Mouse (Mus musculus) kidney, postnatal 0 days (tissue): ENCODE results near the gene Uri1. TPM values are rescaled to one million over a fixed set of nuclear protein-coding genes. Genes with fewer than 3 reads are reported as not detected.

Source experiments
- ATAC-seq: fragments of 200-750 bp; cut with Nextera tagmentation; replicated peaks from 2 replicates; pipeline ENCODE4 v1.8.0; 2017; ENCODE audit warnings: low read depth, moderate number of reproducible peaks, moderate TSS enrichment, moderate library complexity; ENCODE audit not compliant: low FRiP score
- DNase-seq: peaks from one replicate; pipeline ENCODE4 v3.0.0-alpha.2; 2016; ENCODE audit warnings: low spot score
- H3K27ac ChIP-seq: fragments of 300-500 bp; sonication (generic); 2 replicates; pipeline ENCODE4 v1.5.1; 2014; ENCODE audit warnings: mild to moderate bottlenecking
- H3K27me3 ChIP-seq: fragments of 300-500 bp; sonication (generic); 2 replicates; pipeline ENCODE4 v1.6.1; 2014; ENCODE audit warnings: low read length, mixed read lengths; ENCODE audit not compliant: insufficient read depth
- H3K36me3 ChIP-seq: fragments of 300-500 bp; sonication (generic); 2 replicates; pipeline ENCODE4 v1.6.1; 2014; ENCODE audit warnings: low read length, mixed read lengths; ENCODE audit not compliant: insufficient read depth
- H3K4me1 ChIP-seq: fragments of 300-500 bp; sonication (generic); replicated peaks from 2 replicates; pipeline ENCODE4 v1.6.1; 2014; ENCODE audit warnings: antibody characterized with exemption, low read length, mixed read lengths; ENCODE audit not compliant: insufficient read depth
- H3K4me2 ChIP-seq: fragments of 300-500 bp; sonication (generic); 2 replicates; pipeline ENCODE4 v1.6.1; 2014; ENCODE audit warnings: mild to moderate bottlenecking, low read length, moderate library complexity, mixed read lengths
- H3K4me3 ChIP-seq: fragments of 300-500 bp; sonication (generic); replicated peaks from 2 replicates; pipeline ENCODE4 v1.5.1; 2014; ENCODE audit warnings: low read depth, low read length
- H3K9ac ChIP-seq: fragments of 300-500 bp; sonication (generic); 2 replicates; pipeline ENCODE4 v1.6.1; 2014; ENCODE audit warnings: low read depth, low read length
- H3K9me3 ChIP-seq: fragments of 300-500 bp; sonication (generic); replicated peaks from 2 replicates; pipeline ENCODE4 v1.6.1; 2016; ENCODE audit warnings: low read length, inconsistent platforms, mixed read lengths
- CTCF ChIP-seq: IDR thresholded peaks from 2 replicates; pipeline ENCODE4 v1.5.1; 2016; ENCODE audit warnings: antibody characterized with exemption, low read depth, mild to moderate bottlenecking, moderate library complexity
- WGBS: fragments of 180-500 bp; shearing (Covaris S2); extraction: QIAGEN DNeasy Blood & Tissue Kit; methylation state at CpG from one replicate; pipeline ENCODE4 v1.1.7; 2014; 5-methylcytosine and 5-hydroxymethylcytosine counted together
- polyA plus RNA-seq: library from polyadenylated mRNA; unstranded; fragments of >200 nt; fragmentation: Nextera tagmentation; extraction: Ambion mirVana; gene quantifications from 2 replicates; pipeline ENCODE4 v1.2.1, GENCODE M21; 2015

Gene Uri1
- polyA plus RNA-seq, 1 experiment from 2014 or later: 57.9 TPM

GRCm38 (mm10) chr7:38018416-38019368 is 4.7 kb downstream of the Uri1 start:
- Histone ChIP-seq H3K4me1 (0 out of 2 replicates have a peak, but pooled peaks cover 4% of the 10 kb centered on the region), H3K9ac (peak overlapping the region; percentile 94), H3K36me3 (no peaks in the 10 kb centered on the region), H3K27me3 (no peaks in the 10 kb centered on the region), H3K4me2 (peak overlapping the region; percentile 76), H3K9me3 (no peaks in the 10 kb centered on the region), H3K4me3 (peak overlapping the region; percentile 93), H3K27ac (peak overlapping the region; percentile 94)
- ATAC-seq (peak; percentile 86), DNase-seq (peak; percentile 73)
- WGBS: under 1% methylated on average over 65 of the region's 67 CpGs
- TF ChIP-seq CTCF: no peak; the same call in 1 of the 2 replicates

GRCm38 (mm10) chr7:38015356-38015755 is 8.0 kb downstream of the Uri1 start:
- 50% methylated on average over 5 of the region's 5 CpGs for WGBS
- ATAC-seq: no peak
- no peak for TF ChIP-seq CTCF

GRCm38 (mm10) chr7:38013946-38014345 is 9.4 kb downstream of the Uri1 start:
- 0 out of 2 replicates have a peak, but pooled peaks cover 4% of the 10 kb centered on the region for H3K4me1 ChIP-seq
- no peak overlapping the region for H3K9ac ChIP-seq
- no peaks in the 10 kb centered on the region for H3K36me3 ChIP-seq
- H3K4me3 ChIP-seq: no peak overlapping the region
- H3K27me3 ChIP-seq: no peaks in the 10 kb centered on the region
- DNase-seq: no peak
- H3K4me2 ChIP-seq: no peak overlapping the region
- no peak overlapping the region for H3K27ac ChIP-seq
- WGBS: 54% methylated on average over 3 of the region's 3 CpGs
- no peak for ATAC-seq
- TF ChIP-seq CTCF: no peak
- no peaks in the 10 kb centered on the region for H3K9me3 ChIP-seq

More at GRCm38 (mm10) chr7:38015356-38015755, 8.0 kb downstream of the Uri1 start:
- Histone ChIP-seq H3K27me3 (no peaks in the 10 kb centered on the region), H3K4me2 (no peak overlapping the region), H3K9ac (no peak overlapping the region), H3K4me3 (no peak overlapping the region), H3K36me3 (no peaks in the 10 kb centered on the region), H3K4me1 (0 out of 2 replicates have a peak, but pooled peaks cover 4% of the 10 kb centered on the region), H3K9me3 (no peaks in the 10 kb centered on the region), H3K27ac (no peak overlapping the region)
- no peak for DNase-seq

DNA sequence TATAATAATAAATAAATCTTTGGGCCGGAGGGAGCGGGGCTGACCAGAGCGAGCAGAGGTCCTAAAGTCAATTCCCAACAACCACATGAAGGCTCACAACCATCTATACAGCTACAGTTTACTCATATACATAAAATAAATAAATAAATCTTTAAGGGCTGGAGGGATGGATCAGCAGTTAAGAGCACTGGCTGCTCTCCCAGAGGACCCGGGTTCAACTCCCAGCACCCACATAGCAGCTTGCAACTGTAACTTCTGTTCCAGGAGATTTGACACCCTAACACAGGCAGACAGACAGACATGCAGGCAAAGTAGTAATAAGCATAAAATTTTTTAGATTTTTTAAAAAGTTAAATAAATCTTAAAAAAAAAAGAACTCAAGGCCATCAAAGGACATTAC is 10.5 kb downstream of the Uri1 start:
- DNase-seq (no peak), ATAC-seq (no peak)
- Histone ChIP-seq H3K4me3 (no peak overlapping the region), H3K4me2 (no peak overlapping the region), H3K4me1 (0 out of 2 replicates have a peak, but pooled peaks cover 4% of the 10 kb centered on the region), H3K9me3 (no peaks in the 10 kb centered on the region), H3K27me3 (no peaks in the 10 kb centered on the region), H3K27ac (no peak overlapping the region), H3K36me3 (no peaks in the 10 kb centered on the region), H3K9ac (no peak overlapping the region)
- 91% methylated on average over 4 of the region's 4 CpGs for WGBS
- no peak for TF ChIP-seq CTCF

- Histone ChIP-seq H3K9ac (no peak overlapping the region), H3K4me2 (no peak overlapping the region), H3K9me3 (no peaks in the 10 kb centered on the region), H3K4me3 (no peak overlapping the region), H3K27me3 (no peaks in the 10 kb centered on the region), H3K4me1 (no peaks in the 10 kb centered on the region), H3K36me3 (no peaks in the 10 kb centered on the region), H3K27ac (no peak overlapping the region)
- no peak for ATAC-seq
- no peak for TF ChIP-seq CTCF
- DNase-seq: no peak
- 89% methylated on average over 6 of the region's 6 CpGs for WGBS
Observed at GRCm38 (mm10) chr7:38008359-38008758, 15.0 kb downstream of the Uri1 start.

DNA sequence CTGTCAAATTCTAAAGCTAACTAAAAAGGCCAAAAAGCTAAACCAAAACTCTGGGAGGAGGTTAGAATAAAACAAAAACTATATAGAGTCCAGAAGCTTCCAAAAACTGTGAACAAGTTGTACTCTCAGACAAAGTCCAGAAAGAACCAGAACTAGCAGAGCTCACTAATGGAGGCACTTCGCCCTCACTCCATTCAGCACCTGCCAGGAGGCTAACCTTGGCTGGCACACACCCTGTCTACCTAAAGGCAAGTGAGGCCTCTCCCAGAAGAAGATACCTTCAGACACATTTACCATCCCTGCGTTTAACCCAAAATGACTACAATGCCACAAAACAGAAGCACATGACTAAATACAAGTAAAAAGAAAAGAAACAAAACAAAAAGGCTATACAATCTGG is 20.9 kb downstream of the Uri1 start:
- Histone ChIP-seq H3K4me1 (no peaks in the 10 kb centered on the region), H3K9me3 (no peaks in the 10 kb centered on the region), H3K27me3 (no peaks in the 10 kb centered on the region), H3K9ac (no peak overlapping the region), H3K4me2 (no peak overlapping the region), H3K27ac (no peak overlapping the region), H3K4me3 (no peak overlapping the region), H3K36me3 (no peaks in the 10 kb centered on the region)
- WGBS: 89% methylated on average over 2 of the region's 2 CpGs
- TF ChIP-seq CTCF: no peak
- no peak for ATAC-seq
- no peak for DNase-seq
